Mouse (Mus musculus): ENCODE data around the gene Snrpb. TPM values are rescaled to one million over a fixed set of nuclear protein-coding genes. Genes with fewer than 3 reads are reported as not detected.

Snrpb gene
- polyA plus RNA-seq, 1 experiment from 2014 or later: 388 TPM

DNA sequence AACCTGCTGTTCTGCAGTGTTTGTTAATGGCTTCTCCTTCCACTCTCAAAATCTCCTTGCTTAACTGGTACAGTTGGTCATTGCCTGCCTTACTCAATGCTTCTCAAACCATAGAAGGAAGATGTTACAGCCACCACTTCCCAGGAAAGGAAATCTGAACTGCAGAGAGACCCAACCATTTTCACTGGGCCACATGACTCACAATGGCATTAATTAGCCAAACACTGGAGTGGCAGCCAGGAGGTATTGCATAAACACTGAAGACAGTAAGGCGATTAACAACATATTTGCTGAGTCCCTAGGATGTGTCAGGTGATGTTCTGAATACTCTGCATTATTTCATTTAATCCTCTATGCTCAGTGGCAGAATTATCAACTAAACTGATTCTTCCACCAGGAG lies 53.1 kb downstream of the Snrpb start:
- Histone ChIP-seq H3K9ac (no peak overlapping the region), H3K9me3 (replicated peaks) (no peaks in the 10 kb centered on the region)
- ATAC-seq (ENCODE audit: low read depth): no peak

DNA sequence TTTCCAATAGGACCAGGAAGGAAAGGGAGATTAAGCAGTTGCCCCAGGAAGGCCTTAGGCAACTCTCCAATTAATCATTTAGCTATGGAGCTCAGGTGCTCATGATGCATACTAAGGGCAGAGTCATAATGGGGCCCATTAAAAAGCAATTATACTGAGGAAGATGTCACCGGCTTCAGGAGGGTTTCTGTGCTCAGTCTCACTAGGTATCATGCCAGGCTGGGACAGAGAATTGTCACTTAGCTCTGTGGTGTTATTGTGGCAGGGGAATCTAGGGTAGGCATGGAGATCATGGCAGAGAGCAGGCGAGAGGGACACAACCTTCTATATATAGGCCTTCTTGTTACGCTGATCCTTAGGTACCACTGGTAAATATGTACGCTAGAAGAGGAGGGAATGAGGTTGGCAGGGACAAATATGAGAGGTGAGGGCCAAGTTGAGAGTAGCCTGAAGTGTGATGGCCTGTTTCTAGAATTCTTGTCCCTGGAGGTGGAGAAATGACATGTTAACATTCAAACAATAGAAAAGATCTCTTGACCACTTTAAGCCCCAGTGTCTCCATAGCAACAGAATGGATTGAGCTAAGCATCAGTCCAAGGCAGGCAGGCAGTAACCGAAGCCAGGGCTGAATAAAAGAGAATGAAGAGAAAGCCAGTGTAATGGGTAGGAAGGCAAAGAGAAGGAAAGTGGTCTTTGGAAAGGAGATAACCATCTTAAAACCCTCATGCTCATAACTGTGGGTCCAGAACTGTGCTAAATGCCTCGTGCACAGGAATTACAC lies 53.7 kb downstream of the Snrpb start:
- ATAC-seq (ENCODE audit: low read depth): no peak

More for the DNA sequence above, 53.1 kb downstream of the Snrpb start:
- Histone ChIP-seq H3K4me1 (replicated peaks) (no peaks in the 10 kb centered on the region), H3K4me3 (replicated peaks) (no peak overlapping the region), H3K36me3 (no peaks in the 10 kb centered on the region), H3K27me3 (no peaks in the 10 kb centered on the region), H3K27ac (no peak overlapping the region), H3K4me2 (no peak overlapping the region)
- WGBS (ENCODE audit: insufficient replicate concordance): 56% methylated on average over 1 of the region's 1 CpGs
- no peak for DNase-seq

More for the DNA sequence above, 53.7 kb downstream of the Snrpb start:
- no peaks in the 10 kb centered on the region for H3K4me1 ChIP-seq (replicated peaks)
- no peak overlapping the region for H3K27ac ChIP-seq
- H3K4me2 ChIP-seq: no peak overlapping the region
- no peaks in the 10 kb centered on the region for H3K9me3 ChIP-seq (replicated peaks)
- H3K27me3 ChIP-seq: no peaks in the 10 kb centered on the region
- DNase-seq: no peak
- H3K9ac ChIP-seq: no peak overlapping the region
- no peak overlapping the region for H3K4me3 ChIP-seq (replicated peaks)
- 63% methylated on average over 6 of the region's 6 CpGs for WGBS (ENCODE audit: insufficient replicate concordance)
- no peaks in the 10 kb centered on the region for H3K36me3 ChIP-seq

Other genes starting within 250 kb of the Snrpb start
- gene Tgm3, start 167.1 kb downstream of the Snrpb start, polyA plus RNA-seq (2015; fragmentation: Nextera tagmentation; extraction: Ambion mirVana): not detected in 2 replicates
- not detected in 2 replicates for gene Tgm6, start 67.0 kb downstream of the Snrpb start, polyA plus RNA-seq (2015; fragmentation: Nextera tagmentation; extraction: Ambion mirVana)
- gene Tmc2, start 15.8 kb upstream of the Snrpb start, polyA plus RNA-seq (2015; fragmentation: Nextera tagmentation; extraction: Ambion mirVana): not detected in 2 replicates
- 271 and 279 TPM in 2 replicates for gene Nop56, start 95.0 kb upstream of the Snrpb start, polyA plus RNA-seq (2015; fragmentation: Nextera tagmentation; extraction: Ambion mirVana)
- 117 and 120 TPM in 2 replicates for gene Idh3b, start 105.1 kb upstream of the Snrpb start, polyA plus RNA-seq (2015; fragmentation: Nextera tagmentation; extraction: Ambion mirVana)
- 0.03 and 0.10 TPM in 2 replicates for gene Ebf4, start 115.8 kb upstream of the Snrpb start, polyA plus RNA-seq (2015; fragmentation: Nextera tagmentation; extraction: Ambion mirVana)
- 5.3 and 7.2 TPM in 2 replicates for gene Cpxm1, start 218.2 kb upstream of the Snrpb start, polyA plus RNA-seq (2015; fragmentation: Nextera tagmentation; extraction: Ambion mirVana)
- gene Gm28372, start 225.8 kb upstream of the Snrpb start, polyA plus RNA-seq (2015; fragmentation: Nextera tagmentation; extraction: Ambion mirVana): not detected in 2 replicates
- gene 1700020A23Rik, start 225.9 kb upstream of the Snrpb start, polyA plus RNA-seq (2015; fragmentation: Nextera tagmentation; extraction: Ambion mirVana): not detected in 2 replicates
- not detected in 2 replicates for gene Tmem239, start 227.1 kb upstream of the Snrpb start, polyA plus RNA-seq (2015; fragmentation: Nextera tagmentation; extraction: Ambion mirVana)
- gene Vps16, start 244.9 kb upstream of the Snrpb start, polyA plus RNA-seq (2015; fragmentation: Nextera tagmentation; extraction: Ambion mirVana): 46.0 and 47.3 TPM in 2 replicates
- 3.5 and 3.8 TPM in 2 replicates for gene Pced1a, start 245.3 kb upstream of the Snrpb start, polyA plus RNA-seq (2015; fragmentation: Nextera tagmentation; extraction: Ambion mirVana)

Data from liver, embryonic 13.5 days (tissue).